Mouse (Mus musculus): ENCODE results near the gene Mug2. TPM values are rescaled to one million over a fixed set of nuclear protein-coding genes. Genes with fewer than 3 reads are reported as not detected.
A peak's percentile ranks its signal among the peaks of the same experiment; 100 is the strongest.
"Not testable (repeated sequence)": the region's sequence is repeated elsewhere in the genome, so short reads cannot be mapped to it uniquely, and the experiment has no call there.

The Mug2 gene
- total RNA-seq (2012; rRNA removed) (not detected in 2 replicates), total RNA-seq (2014; rRNA removed) (not detected in 2 replicates), polyA plus RNA-seq (2012; ENCODE audit: insufficient read length, low read depth) (not detected in 2 replicates)

DNA sequence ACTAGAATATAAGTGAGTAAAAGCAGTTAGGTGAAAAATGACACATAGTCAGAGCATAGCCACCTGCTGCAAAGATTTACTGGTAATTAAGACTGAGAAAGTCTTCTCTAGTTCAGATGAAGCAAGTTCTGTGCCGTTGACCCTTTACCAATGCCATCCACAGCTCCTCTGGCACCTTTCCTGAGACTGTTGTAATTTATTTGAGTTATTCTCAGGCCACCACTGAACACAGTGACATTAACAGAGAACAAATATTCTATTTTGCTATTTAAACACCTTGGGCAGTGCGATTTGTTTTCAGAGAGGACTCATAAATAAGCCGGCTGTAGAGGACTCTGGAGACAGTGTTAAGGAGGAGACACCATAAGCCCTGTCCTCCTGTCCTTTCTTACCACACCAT is at the start of gene Mug2:
Gene Mug2, plus strand, starts transcription at position 301 of the 400 bp plus-strand sequence.
- dilution Hi-C loops (cut with MboI; ENCODE audit: extremely low pct_ligation_motif_present, extremely low pct_unique_long_range_greater_than_20kb, low sequenced_read_pairs); H3K9me3 ChIP-seq (replicated peaks; ENCODE audit: low read length); H3K79me2 ChIP-seq (replicated peaks; ENCODE audit: control insufficient read depth, extremely low read depth, insufficient read depth, poor library complexity, severe bottlenecking); H3K27me3 ChIP-seq (replicated peaks); H3K27ac ChIP-seq (ENCODE audit: insufficient read depth, low read depth); H3K9ac ChIP-seq (ENCODE audit: insufficient read depth, low read depth); H3K4me1 ChIP-seq (ENCODE audit: control insufficient read depth in 1 of 2, insufficient read depth in 2 of 2); DNase-seq (ENCODE audit: extremely low read depth); H3K4me2 ChIP-seq (ENCODE audit: insufficient read depth, low read depth, poor library complexity, severe bottlenecking); in situ Hi-C loops (cut with MboI; ENCODE audit: low pct_ligation_motif_present, low pct_unique_long_range_greater_than_20kb, low sequenced_read_pairs); H3K36me3 ChIP-seq (replicated peaks in 1 of 2; ENCODE audit: control insufficient read depth in 1 of 2, insufficient read depth in 1 of 2, low read length in 1 of 2); H3K4me3 ChIP-seq (replicated peaks in 1 of 3; ENCODE audit: low read depth in 2 of 3, low read length in 2 of 3, poor library complexity in 1 of 3): not testable (repeated sequence)

DNA sequence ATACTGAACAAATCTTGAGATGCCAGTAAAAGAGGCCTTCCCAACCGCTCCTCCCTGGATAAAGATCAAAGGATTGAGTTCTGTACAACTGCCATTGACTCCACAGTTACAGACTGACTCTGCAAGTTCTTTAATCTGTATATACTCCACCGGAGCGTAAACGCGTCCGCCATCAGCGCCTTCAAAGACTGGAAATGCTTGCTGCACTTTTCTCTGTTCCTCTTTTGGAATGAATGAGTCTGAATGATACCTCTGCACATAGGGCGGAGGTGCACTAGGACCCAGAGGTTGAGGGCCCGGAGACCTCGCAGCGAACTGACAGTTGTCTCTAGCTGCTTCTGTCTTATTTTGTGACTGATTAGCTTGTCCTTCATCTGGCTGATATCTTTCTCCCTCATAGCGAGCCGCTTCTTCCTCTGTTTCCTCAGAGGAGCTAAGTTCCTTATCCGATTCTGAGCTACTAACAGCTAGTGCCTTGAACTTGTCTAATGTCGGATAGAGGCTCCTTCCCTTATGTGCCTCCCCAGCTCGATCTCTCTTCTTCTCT is 48.7 kb upstream of the Mug2 start:
- H3K36me3 ChIP-seq (replicated peaks in 1 of 2; ENCODE audit: control insufficient read depth in 1 of 2, insufficient read depth in 1 of 2, low read length in 1 of 2); in situ Hi-C loops (cut with MboI; ENCODE audit: low pct_ligation_motif_present, low pct_unique_long_range_greater_than_20kb, low sequenced_read_pairs); dilution Hi-C loops (cut with MboI; ENCODE audit: extremely low pct_ligation_motif_present, extremely low pct_unique_long_range_greater_than_20kb, low sequenced_read_pairs); H3K79me2 ChIP-seq (replicated peaks; ENCODE audit: control insufficient read depth, extremely low read depth, insufficient read depth, poor library complexity, severe bottlenecking); H3K9me3 ChIP-seq (replicated peaks; ENCODE audit: low read length); H3K27ac ChIP-seq (ENCODE audit: insufficient read depth, low read depth); H3K27me3 ChIP-seq (replicated peaks); H3K4me1 ChIP-seq (ENCODE audit: control insufficient read depth in 1 of 2, insufficient read depth in 2 of 2): not testable (repeated sequence)
- H3K4me3 ChIP-seq (replicated peaks in 1 of 3; ENCODE audit: low read depth in 2 of 3, low read length in 2 of 3, poor library complexity in 1 of 3) = peak overlapping the region in 2 of 3 experiments; percentile 28 to 47
- peak; percentile 89 for TF ChIP-seq IRF4 (IDR thresholded peaks at IDR 0.05; ENCODE audit: low read depth, low read length)
- TF ChIP-seq EP300 (IDR thresholded peaks at IDR 0.05; ENCODE audit: low read length) = peak; percentile 82
- TF ChIP-seq JUN (IDR thresholded peaks at IDR 0.05; ENCODE audit: insufficient read depth, low read depth, low read length) = peak; percentile 24; the same call in 1 of the 2 replicates
- peak; percentile 9 for DNase-seq (ENCODE audit: extremely low read depth)
- H3K4me2 ChIP-seq (ENCODE audit: insufficient read depth, low read depth, poor library complexity, severe bottlenecking) = peak overlapping the region; percentile 99
- H3K9ac ChIP-seq (ENCODE audit: insufficient read depth, low read depth) = peak overlapping the region; percentile 44

GRCm38 (mm10) chr6:121975701-121976100 is 30.9 kb upstream of the Mug2 start:
- Histone ChIP-seq H3K79me2 (replicated peaks; ENCODE audit: control insufficient read depth, extremely low read depth, insufficient read depth, poor library complexity, severe bottlenecking) (no peaks in the 10 kb centered on the region), H3K27ac (ENCODE audit: insufficient read depth, low read depth) (no peak overlapping the region), H3K4me3 (replicated peaks in 1 of 3; ENCODE audit: low read depth in 2 of 3, low read length in 2 of 3, poor library complexity in 1 of 3) (no peak overlapping the region), H3K27me3 (replicated peaks) (peaks cover 26% of the 10 kb centered on the region), H3K9me3 (replicated peaks; ENCODE audit: low read length) (no peaks in the 10 kb centered on the region), H3K4me1 (ENCODE audit: control insufficient read depth in 1 of 2, insufficient read depth in 2 of 2) (no peaks in the 10 kb centered on the region), H3K36me3 (replicated peaks in 1 of 2; ENCODE audit: control insufficient read depth in 1 of 2, insufficient read depth in 1 of 2, low read length in 1 of 2) (no peaks in the 10 kb centered on the region), H3K9ac (ENCODE audit: insufficient read depth, low read depth) (no peak overlapping the region), H3K4me2 (ENCODE audit: insufficient read depth, low read depth, poor library complexity, severe bottlenecking) (no peak overlapping the region)
- dilution Hi-C loops (cut with MboI; ENCODE audit: extremely low pct_ligation_motif_present, extremely low pct_unique_long_range_greater_than_20kb, low sequenced_read_pairs) (no loop called here), in situ Hi-C loops (cut with MboI; ENCODE audit: low pct_ligation_motif_present, low pct_unique_long_range_greater_than_20kb, low sequenced_read_pairs) (no loop called here)
- TF ChIP-seq ZKSCAN1 (IDR thresholded peaks at IDR 0.05; ENCODE audit: borderline replicate concordance, low read depth, low read length) (no peak), TBP (conservative IDR thresholded peaks at IDR 0.05; ENCODE audit: low read depth, low read length) (no peak), MAX (IDR thresholded peaks at IDR 0.05; ENCODE audit: low read length) (no peak), USF2 (conservative IDR thresholded peaks at IDR 0.05; ENCODE audit: low read depth, low read length) (no peak)
- DNase-seq (ENCODE audit: extremely low read depth) = no peak
